Mouse (Mus musculus) megakaryocyte progenitor cell, adult 5-6 weeks (primary cell): ENCODE results near the gene Unc119b. TPM values are rescaled to one million over a fixed set of nuclear protein-coding genes. Genes with fewer than 3 reads are reported as not detected.
"Not testable (repeated sequence)": the region's sequence is repeated elsewhere in the genome, so short reads cannot be mapped to it uniquely, and the experiment has no call there.

Experiments used
- ATAC-seq: replicated peaks from 2 replicates; pipeline ENCODE4 v1.8.0; 2016; ENCODE audit warnings: mild to moderate bottlenecking, moderate TSS enrichment, inconsistent platforms; ENCODE audit not compliant: poor library complexity
- total RNA-seq, 2 experiments: library from RNA; stranded (forward) in 1 of 2; stranded (reverse) in 1 of 2; fragments of 157-497, 149-512 nt in 1 of 2; fragments of 200-1000 nt in 1 of 2; gene quantifications; 2 replicates each; pipeline versions ENCODE4 v1.2.3 to v1.2.4; 2015 to 2017

Gene Unc119b
- total RNA-seq (2015) (4.1 and 7.2 TPM in 2 replicates), total RNA-seq (2017) (9.6 and 11.2 TPM in 2 replicates)

- ATAC-seq: peak; percentile 99
Observed at GRCm38 (mm10) chr5:115134234-115135165, at the start of gene Unc119b. Gene Unc119b (minus strand): TSS chr5:115134975.

GRCm38 (mm10) chr5:115183482-115183881, 48.7 kb upstream of the Unc119b start:
- ATAC-seq: no peak

GRCm38 (mm10) chr5:115182925-115183324, 48.1 kb upstream of the Unc119b start:
- ATAC-seq: no peak

- 0 out of 2 replicates have a peak, but pooled peaks have one; percentile 6 for ATAC-seq
Observed at GRCm38 (mm10) chr5:115181248-115181940, 46.6 kb upstream of the Unc119b start.

GRCm38 (mm10) chr5:115179596-115179995, 44.8 kb upstream of the Unc119b start:
- ATAC-seq: no peak

GRCm38 (mm10) chr5:115177866-115178265, 43.1 kb upstream of the Unc119b start:
- ATAC-seq: no peak

GRCm38 (mm10) chr5:115174554-115174953, 39.8 kb upstream of the Unc119b start:
- ATAC-seq: peak; percentile 48; the same call in 1 of the 2 replicates

- ATAC-seq: no peak
Observed at GRCm38 (mm10) chr5:115170150-115170549, 35.4 kb upstream of the Unc119b start.

GRCm38 (mm10) chr5:115168641-115169415, 34.1 kb upstream of the Unc119b start:
- no peak for ATAC-seq

- ATAC-seq: peak; percentile 68
Observed at GRCm38 (mm10) chr5:115167396-115167795, 32.6 kb upstream of the Unc119b start.

GRCm38 (mm10) chr5:115166815-115167194, 32.0 kb upstream of the Unc119b start:
- no peak for ATAC-seq

GRCm38 (mm10) chr5:115165895-115166814, 31.4 kb upstream of the Unc119b start:
- peak; percentile 38 for ATAC-seq

GRCm38 (mm10) chr5:115165351-115165750, 30.6 kb upstream of the Unc119b start:
- ATAC-seq: no peak

- not testable (repeated sequence) for ATAC-seq
Observed at GRCm38 (mm10) chr5:115164446-115164845, 29.7 kb upstream of the Unc119b start.

- peak; percentile 41; the same call in 1 of the 2 replicates for ATAC-seq
Observed at GRCm38 (mm10) chr5:115163563-115163962, 28.8 kb upstream of the Unc119b start.

- not testable (repeated sequence) for ATAC-seq
Observed at GRCm38 (mm10) chr5:115161940-115162279, 27.1 kb upstream of the Unc119b start.

- no peak for ATAC-seq
Observed at GRCm38 (mm10) chr5:115161064-115161939, 26.5 kb upstream of the Unc119b start.

GRCm38 (mm10) chr5:115160655-115161054, 25.9 kb upstream of the Unc119b start:
- no peak for ATAC-seq

GRCm38 (mm10) chr5:115159165-115159564, 24.4 kb upstream of the Unc119b start:
- no peak for ATAC-seq
